Mouse (Mus musculus): ENCODE measurements around the gene Duox1. TPM values are rescaled to one million over a fixed set of nuclear protein-coding genes. Genes with fewer than 3 reads are reported as not detected.
A peak's percentile ranks its signal among the peaks of the same experiment; 100 is the strongest.

The Duox1 gene
- polyA plus RNA-seq, 1 experiment from 2014 or later: 0.36 TPM

DNA sequence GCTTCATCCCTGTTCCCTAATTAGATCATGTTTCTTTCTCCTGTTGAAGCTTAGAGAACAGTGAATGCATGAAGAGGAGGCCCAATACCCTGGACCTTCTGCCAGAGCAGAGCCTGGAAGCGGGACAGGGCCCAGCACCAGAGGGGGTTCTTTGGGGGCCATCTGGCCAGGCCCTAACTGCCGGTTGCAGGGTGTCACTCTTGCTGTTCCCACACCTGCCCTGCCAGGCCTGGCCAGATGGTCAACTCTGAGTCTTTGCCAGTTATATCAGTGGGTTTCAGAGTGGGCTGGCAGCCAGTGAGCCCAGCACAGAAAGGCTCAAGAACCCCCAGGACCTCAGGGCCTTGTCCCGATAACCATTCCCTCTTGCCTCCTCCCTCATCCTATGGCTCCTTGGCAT, 50.6 kb downstream of the Duox1 start:
- Histone ChIP-seq H3K4me3 (ENCODE audit: low read depth, low read length) (no peak overlapping the region), H3K27me3 (ENCODE audit: control insufficient read depth, insufficient read depth, low read length) (no peaks in the 10 kb centered on the region), H3K4me1 (ENCODE audit: control insufficient read depth, insufficient read depth, low read length) (peaks cover 9% of the 10 kb centered on the region; the same call in 1 of the 2 replicates), H3K9ac (replicated peaks; ENCODE audit: low read depth, low read length) (no peak overlapping the region), H3K27ac (ENCODE audit: low read length) (no peak overlapping the region), H3K9me3 (ENCODE audit: control insufficient read depth, low read depth, low read length) (no peaks in the 10 kb centered on the region), H3K4me2 (replicated peaks; ENCODE audit: low read depth, low read length) (no peak overlapping the region), H3K36me3 (ENCODE audit: control insufficient read depth, insufficient read depth, low read length) (no peaks in the 10 kb centered on the region)
- 82% methylated on average over 3 of the region's 3 CpGs for WGBS
- ATAC-seq (ENCODE audit: insufficient number of reproducible peaks, insufficient read depth, low FRiP score, low read depth): no peak

DNA sequence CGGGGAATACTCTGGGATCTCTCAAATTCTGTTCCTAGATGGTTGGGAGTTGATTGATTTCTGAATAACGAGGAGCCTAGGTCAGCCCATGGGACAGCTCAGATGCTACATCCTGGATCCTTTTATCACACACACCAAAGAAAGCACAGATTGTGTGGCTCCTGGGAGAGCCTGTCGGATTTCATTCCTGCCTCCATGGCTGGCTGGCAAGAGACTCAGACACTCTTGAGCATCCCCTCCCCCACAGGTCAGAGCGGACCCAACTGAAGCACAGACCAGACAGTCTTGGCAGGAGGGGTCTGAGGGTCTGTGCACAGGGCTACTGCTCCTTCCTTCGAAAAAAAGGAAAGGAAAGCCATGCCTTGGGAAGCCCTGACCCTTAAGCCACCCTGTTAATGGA, 51.2 kb downstream of the Duox1 start:
- peaks cover 9% of the 10 kb centered on the region; the same call in 1 of the 2 replicates for H3K4me1 ChIP-seq (ENCODE audit: control insufficient read depth, insufficient read depth, low read length)
- H3K4me2 ChIP-seq (replicated peaks; ENCODE audit: low read depth, low read length): peak overlapping the region; percentile 80
- no peak overlapping the region for H3K9ac ChIP-seq (replicated peaks; ENCODE audit: low read depth, low read length)
- H3K9me3 ChIP-seq (ENCODE audit: control insufficient read depth, low read depth, low read length): no peaks in the 10 kb centered on the region
- WGBS: 42% methylated on average over 5 of the region's 5 CpGs
- H3K36me3 ChIP-seq (ENCODE audit: control insufficient read depth, insufficient read depth, low read length): no peaks in the 10 kb centered on the region
- no peak for ATAC-seq (ENCODE audit: insufficient number of reproducible peaks, insufficient read depth, low FRiP score, low read depth)
- no peak overlapping the region for H3K27ac ChIP-seq (ENCODE audit: low read length)
- H3K4me3 ChIP-seq (ENCODE audit: low read depth, low read length): no peak overlapping the region
- no peaks in the 10 kb centered on the region for H3K27me3 ChIP-seq (ENCODE audit: control insufficient read depth, insufficient read depth, low read length)

- Histone ChIP-seq H3K4me1 (ENCODE audit: control insufficient read depth, insufficient read depth, low read length) (peaks cover 9% of the 10 kb centered on the region; the same call in 1 of the 2 replicates), H3K27ac (ENCODE audit: low read length) (no peak overlapping the region), H3K36me3 (ENCODE audit: control insufficient read depth, insufficient read depth, low read length) (no peaks in the 10 kb centered on the region), H3K4me3 (ENCODE audit: low read depth, low read length) (0 out of 2 replicates have a peak overlapping the region, but pooled peaks have one; percentile 89), H3K27me3 (ENCODE audit: control insufficient read depth, insufficient read depth, low read length) (no peaks in the 10 kb centered on the region), H3K9me3 (ENCODE audit: control insufficient read depth, low read depth, low read length) (no peaks in the 10 kb centered on the region), H3K4me2 (replicated peaks; ENCODE audit: low read depth, low read length) (peak overlapping the region; percentile 80), H3K9ac (replicated peaks; ENCODE audit: low read depth, low read length) (no peak overlapping the region; the same call in 1 of the 2 replicates)
- ATAC-seq (ENCODE audit: insufficient number of reproducible peaks, insufficient read depth, low FRiP score, low read depth): no peak
- 42% methylated on average over 4 of the region's 4 CpGs for WGBS
Observed at GRCm38 (mm10) chr2:122367181-122367580, 51.7 kb downstream of the Duox1 start.

- WGBS: 15% methylated on average over 4 of the region's 4 CpGs
- peaks cover 9% of the 10 kb centered on the region; the same call in 1 of the 2 replicates for H3K4me1 ChIP-seq (ENCODE audit: control insufficient read depth, insufficient read depth, low read length)
- peak overlapping the region; percentile 81; the same call in 1 of the 2 replicates for H3K9ac ChIP-seq (replicated peaks; ENCODE audit: low read depth, low read length)
- H3K36me3 ChIP-seq (ENCODE audit: control insufficient read depth, insufficient read depth, low read length): no peaks in the 10 kb centered on the region
- peak overlapping the region; percentile 80 for H3K4me2 ChIP-seq (replicated peaks; ENCODE audit: low read depth, low read length)
- no peaks in the 10 kb centered on the region for H3K9me3 ChIP-seq (ENCODE audit: control insufficient read depth, low read depth, low read length)
- ATAC-seq (ENCODE audit: insufficient number of reproducible peaks, insufficient read depth, low FRiP score, low read depth): no peak
- H3K4me3 ChIP-seq (ENCODE audit: low read depth, low read length): peak overlapping the region; percentile 89
- H3K27ac ChIP-seq (ENCODE audit: low read length): no peak overlapping the region
- no peaks in the 10 kb centered on the region for H3K27me3 ChIP-seq (ENCODE audit: control insufficient read depth, insufficient read depth, low read length)
Observed at GRCm38 (mm10) chr2:122367701-122368080, 52.2 kb downstream of the Duox1 start.

DNA sequence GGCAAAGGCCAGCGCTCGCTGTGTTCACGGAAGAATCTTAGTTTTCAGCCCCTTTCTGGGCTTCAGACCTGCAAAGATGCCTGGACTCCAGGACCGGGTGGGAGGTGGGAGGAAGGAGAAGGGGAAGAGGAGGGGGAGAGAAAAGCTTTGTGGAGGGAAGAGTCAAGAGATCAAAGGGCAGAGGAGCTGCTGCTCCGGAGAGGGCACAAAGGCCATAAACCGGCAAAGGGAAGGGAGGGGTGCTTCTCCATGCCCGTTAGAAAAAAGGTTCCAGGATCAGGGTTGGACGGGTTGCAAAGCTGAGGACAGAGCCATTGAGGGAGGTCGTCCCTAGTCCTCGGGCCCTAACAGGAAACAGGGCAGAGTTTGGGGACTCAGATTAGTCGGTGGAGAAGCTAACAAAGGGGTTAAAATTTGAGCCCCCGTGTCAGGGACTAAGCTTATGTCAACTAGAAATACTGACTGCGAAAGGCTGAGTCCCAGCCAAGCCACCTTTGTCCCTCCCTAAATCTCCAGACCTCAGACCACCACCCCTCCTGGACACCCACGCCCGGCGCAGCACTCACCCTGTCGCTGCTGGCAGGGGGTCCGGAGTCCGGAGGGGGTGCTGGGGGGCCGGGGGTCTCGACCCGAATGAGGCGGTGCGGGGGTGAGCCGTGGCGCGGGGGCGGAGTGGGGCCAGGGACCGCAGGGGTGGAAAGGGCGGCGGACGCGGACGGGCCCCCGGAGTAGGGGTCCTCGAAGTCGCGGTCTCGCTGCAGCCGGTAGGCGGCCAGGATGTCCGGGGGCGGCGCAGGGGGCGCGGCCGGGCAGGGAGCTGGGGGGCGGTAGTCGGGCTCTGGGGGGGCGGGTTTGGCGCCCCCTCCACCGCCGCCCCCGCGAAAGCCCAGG, 52.9 kb downstream of the Duox1 start:
- H3K27me3 ChIP-seq (ENCODE audit: control insufficient read depth, insufficient read depth, low read length): no peaks in the 10 kb centered on the region
- peak overlapping the region; percentile 80 for H3K4me2 ChIP-seq (replicated peaks; ENCODE audit: low read depth, low read length)
- H3K36me3 ChIP-seq (ENCODE audit: control insufficient read depth, insufficient read depth, low read length): no peaks in the 10 kb centered on the region
- WGBS: under 1% methylated on average over 46 of the region's 55 CpGs
- H3K4me1 ChIP-seq (ENCODE audit: control insufficient read depth, insufficient read depth, low read length): peaks cover 9% of the 10 kb centered on the region; the same call in 1 of the 2 replicates
- peak; percentile 64; the same call in 1 of the 2 replicates for ATAC-seq (ENCODE audit: insufficient number of reproducible peaks, insufficient read depth, low FRiP score, low read depth)
- H3K9me3 ChIP-seq (ENCODE audit: control insufficient read depth, low read depth, low read length): no peaks in the 10 kb centered on the region
- H3K27ac ChIP-seq (ENCODE audit: low read length): peak overlapping the region; percentile 63; the same call in 1 of the 2 replicates
- H3K9ac ChIP-seq (replicated peaks; ENCODE audit: low read depth, low read length): peak overlapping the region; percentile 81
- peak overlapping the region; percentile 89 for H3K4me3 ChIP-seq (ENCODE audit: low read depth, low read length)

DNA sequence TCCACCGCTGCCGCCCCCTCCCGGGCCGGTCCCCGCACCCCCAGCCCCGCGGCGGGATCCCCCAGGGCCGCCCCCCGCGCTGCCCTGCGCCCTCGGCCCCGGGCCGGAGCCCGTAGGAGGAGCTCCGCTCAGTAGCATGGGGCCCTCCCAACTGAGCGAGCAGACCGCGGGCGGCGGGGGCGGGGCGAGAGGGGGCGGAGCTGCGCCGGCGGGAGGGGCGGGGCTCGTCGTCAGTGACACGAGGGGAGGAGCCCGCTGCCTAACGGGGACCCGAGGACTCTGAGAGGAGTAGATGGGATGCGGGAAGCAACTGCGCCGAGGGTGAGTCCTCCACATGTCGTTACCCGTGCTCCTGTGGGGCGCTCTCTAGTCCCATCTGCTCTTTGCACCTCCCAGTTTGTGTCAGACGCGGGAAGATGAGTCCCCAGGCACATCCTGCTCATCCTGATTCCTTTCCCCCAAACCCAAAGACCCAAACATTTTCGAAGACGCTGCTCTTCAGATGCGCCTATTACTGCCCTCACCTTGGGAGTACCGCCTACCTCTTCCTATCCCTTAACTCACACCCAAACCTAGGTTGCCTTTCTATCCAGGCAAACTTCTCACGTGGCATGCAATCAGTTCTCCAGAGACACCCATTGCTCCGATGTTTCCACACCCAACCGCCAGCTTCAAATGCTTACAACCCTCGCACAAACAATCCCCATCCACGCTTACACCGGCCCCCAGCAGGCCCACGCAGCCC, 53.7 kb downstream of the Duox1 start, which contains the start of gene Shf:
Shf (minus strand) TSS at position 168 of the 745 bp plus-strand sequence.
- Histone ChIP-seq H3K9me3 (ENCODE audit: control insufficient read depth, low read depth, low read length) (no peaks in the 10 kb centered on the region), H3K4me1 (ENCODE audit: control insufficient read depth, insufficient read depth, low read length) (peaks cover 9% of the 10 kb centered on the region; the same call in 1 of the 2 replicates), H3K4me3 (ENCODE audit: low read depth, low read length) (peak within 1 kb of the TSS; percentile 89), H3K36me3 (ENCODE audit: control insufficient read depth, insufficient read depth, low read length) (no peaks in the 10 kb centered on the region), H3K27ac (ENCODE audit: low read length) (peak within 1 kb of the TSS; percentile 63; the same call in 1 of the 2 replicates), H3K4me2 (replicated peaks; ENCODE audit: low read depth, low read length) (peak within 1 kb of the TSS; percentile 80), H3K27me3 (ENCODE audit: control insufficient read depth, insufficient read depth, low read length) (no peaks in the 10 kb centered on the region), H3K9ac (replicated peaks; ENCODE audit: low read depth, low read length) (peak within 1 kb of the TSS; percentile 81)
- peak; percentile 96 for ATAC-seq (ENCODE audit: insufficient number of reproducible peaks, insufficient read depth, low FRiP score, low read depth)
- under 1% methylated on average over 50 of the region's 54 CpGs for WGBS

DNA sequence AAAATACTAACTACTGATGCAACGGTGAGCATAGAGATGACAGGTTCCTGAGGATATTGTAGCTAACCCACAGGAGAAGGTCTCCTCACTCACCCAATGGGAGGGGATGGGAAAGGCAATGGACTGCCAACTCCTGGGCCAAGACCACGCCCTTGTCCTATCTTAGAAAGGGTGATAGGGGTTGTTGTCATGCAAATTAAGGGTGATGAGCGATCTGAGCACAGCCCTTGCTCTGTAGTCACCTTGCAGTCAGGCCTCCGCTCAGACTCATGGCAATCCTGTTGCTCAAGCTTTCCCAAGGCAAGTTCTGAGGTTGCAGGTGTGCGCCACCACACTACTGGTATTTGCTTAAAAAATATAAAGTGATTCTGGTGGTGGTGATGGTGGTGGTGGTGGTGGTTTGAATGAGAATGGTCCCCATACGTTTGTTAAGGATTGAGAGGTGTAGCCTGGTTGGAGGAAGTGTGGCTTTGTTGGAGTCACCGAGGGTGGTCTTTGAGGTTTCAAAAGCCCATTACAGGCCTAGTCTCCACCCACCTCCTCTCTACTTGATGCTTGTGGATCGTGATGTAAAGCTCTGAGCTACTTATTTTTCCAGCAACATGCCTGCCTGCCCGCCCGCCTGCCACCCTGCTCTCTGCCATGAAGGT, 54.8 kb downstream of the Duox1 start:
- 48% methylated on average over 10 of the region's 10 CpGs for WGBS
- no peak overlapping the region for H3K4me2 ChIP-seq (replicated peaks; ENCODE audit: low read depth, low read length)

DNA sequence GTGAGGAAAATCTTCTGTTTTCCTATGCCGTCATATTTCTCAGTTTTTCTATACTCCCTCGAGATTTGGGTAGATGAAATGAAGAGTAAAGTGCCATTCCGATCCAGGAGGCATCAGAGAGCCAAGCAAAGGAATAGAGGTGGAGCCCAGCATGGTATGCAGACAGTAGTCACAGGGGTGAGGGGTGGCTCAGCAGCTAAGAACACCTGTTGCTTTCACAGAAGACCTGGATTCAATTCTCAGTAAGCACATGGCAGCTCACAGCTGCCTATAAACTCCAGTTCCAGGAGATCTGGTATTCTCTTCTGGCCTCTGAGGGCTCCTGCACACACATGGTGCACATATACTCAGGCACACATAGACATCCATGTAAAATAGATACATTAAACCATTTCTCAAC, 56.6 kb downstream of the Duox1 start:
- no peak for ATAC-seq (ENCODE audit: insufficient number of reproducible peaks, insufficient read depth, low FRiP score, low read depth)
- Histone ChIP-seq H3K4me3 (ENCODE audit: low read depth, low read length) (no peak overlapping the region), H3K27me3 (ENCODE audit: control insufficient read depth, insufficient read depth, low read length) (no peaks in the 10 kb centered on the region), H3K9ac (replicated peaks; ENCODE audit: low read depth, low read length) (no peak overlapping the region), H3K4me2 (replicated peaks; ENCODE audit: low read depth, low read length) (no peak overlapping the region), H3K4me1 (ENCODE audit: control insufficient read depth, insufficient read depth, low read length) (peaks cover 8% of the 10 kb centered on the region; the same call in 1 of the 2 replicates), H3K27ac (ENCODE audit: low read length) (no peak overlapping the region), H3K36me3 (ENCODE audit: control insufficient read depth, insufficient read depth, low read length) (no peaks in the 10 kb centered on the region), H3K9me3 (ENCODE audit: control insufficient read depth, low read depth, low read length) (no peaks in the 10 kb centered on the region)
- WGBS: 70% methylated on average over 3 of the region's 3 CpGs

More for the DNA sequence above, 54.8 kb downstream of the Duox1 start:
- no peak overlapping the region for H3K4me3 ChIP-seq (ENCODE audit: low read depth, low read length)
- H3K4me1 ChIP-seq (ENCODE audit: control insufficient read depth, insufficient read depth, low read length): peaks cover 9% of the 10 kb centered on the region; the same call in 1 of the 2 replicates
- no peaks in the 10 kb centered on the region for H3K36me3 ChIP-seq (ENCODE audit: control insufficient read depth, insufficient read depth, low read length)
- no peaks in the 10 kb centered on the region for H3K9me3 ChIP-seq (ENCODE audit: control insufficient read depth, low read depth, low read length)
- ATAC-seq (ENCODE audit: insufficient number of reproducible peaks, insufficient read depth, low FRiP score, low read depth): no peak
- no peak overlapping the region for H3K27ac ChIP-seq (ENCODE audit: low read length)
- no peak overlapping the region for H3K9ac ChIP-seq (replicated peaks; ENCODE audit: low read depth, low read length)
- H3K27me3 ChIP-seq (ENCODE audit: control insufficient read depth, insufficient read depth, low read length): no peaks in the 10 kb centered on the region

Measured in stomach, embryonic 14.5 days (tissue).